ENCODE assay signal across 20 mouse cellular contexts in the genomic region with DNA sequence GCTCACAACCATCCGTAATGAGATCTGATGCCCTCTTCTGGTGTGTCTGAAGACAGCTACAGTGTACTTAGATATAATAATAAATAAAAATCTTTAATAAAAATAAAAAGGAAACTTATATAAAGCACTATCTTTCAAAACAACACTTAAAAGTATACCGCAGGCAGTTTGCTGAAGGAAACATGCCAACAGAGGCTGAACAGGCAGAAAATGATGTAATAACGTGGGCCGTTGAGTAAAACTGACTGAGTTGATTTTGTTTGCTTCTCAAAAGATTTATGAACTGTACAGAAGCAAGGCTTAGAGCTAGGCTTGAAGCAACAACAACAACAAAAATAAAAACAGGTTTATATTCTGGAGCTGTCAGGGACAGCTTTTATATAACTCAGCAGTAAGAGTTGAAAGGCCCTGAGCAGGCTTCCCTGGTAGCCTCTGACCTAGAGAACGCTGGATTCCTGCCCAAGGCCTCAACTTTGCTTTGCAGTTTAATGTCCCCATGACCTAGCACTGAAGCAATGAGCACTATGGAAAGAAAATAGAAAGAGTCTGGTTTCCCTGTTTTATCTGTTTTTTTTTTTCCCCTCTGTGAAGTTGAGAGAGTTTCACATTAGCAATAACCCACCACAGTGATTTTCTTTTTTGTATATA. TPM values are rescaled to one million over a fixed set of nuclear protein-coding genes. Genes with fewer than 3 reads are reported as not detected.
DNase-seq lines count a peak whose midpoint lies in the region; ATAC-seq and TF ChIP-seq lines count a peak whose summit lies in the region.
"Had no signal": no experiment of that assay in that cellular context is flagged by ENCODE, and none has a peak within 500 bp of the region (broad histone marks: within the 10 kb centered on the region; RNA-seq: fewer than 3 reads in every experiment).

No protein-coding gene starts in this region.

- ATAC-seq in kidney, embryonic 14.5 days (ENCODE audit: low FRiP score, low TSS enrichment), result no peak
- no peak for ATAC-seq in forebrain, embryonic 14.5 days
- ATAC-seq: forebrain, embryonic 16.5 days had no signal

- H3K9me3 ChIP-seq in kidney, embryonic 14.5 days (ENCODE audit: control insufficient read depth, low read length), result no peaks in the 10 kb centered on the region
- H3K9me3 ChIP-seq in MEL (replicated peaks; ENCODE audit: insufficient read depth, low read length), result no peaks in the 10 kb centered on the region
- no peaks in the 10 kb centered on the region for H3K9me3 ChIP-seq in forebrain, embryonic 14.5 days (replicated peaks; ENCODE audit: control insufficient read depth, low read length)
- H3K9me3 ChIP-seq: neural tube, embryonic 12.5 days had no signal

- TF ChIP-seq EP300 in MEL (IDR thresholded peaks at IDR 0.05; ENCODE audit: low read depth in 1 of 2, low read length in 2 of 2), result peak in 1 of 2 experiments; percentile 75; a peak in 2 of 4 replicates

- no peak overlapping the region for H3K9ac ChIP-seq in kidney, embryonic 14.5 days (ENCODE audit: low read depth, low read length)
- H3K9ac ChIP-seq in MEL (ENCODE audit: control insufficient read depth, low read depth, low read length, poor library complexity, severe bottlenecking), result no peak overlapping the region
- H3K9ac ChIP-seq in forebrain, embryonic 14.5 days (ENCODE audit: low read length), result no peak overlapping the region
- H3K9ac ChIP-seq: liver, embryonic 14.5 days; neural tube, embryonic 12.5 days had no signal

- H3K79me2 ChIP-seq in MEL (ENCODE audit: control insufficient read depth, insufficient read depth, low read length, poor library complexity), result no peaks in the 10 kb centered on the region; the same call in none of the 2 replicates

- 0 out of 2 replicates have a peak, but pooled peaks cover 5% of the 10 kb centered on the region for H3K4me1 ChIP-seq in kidney, embryonic 14.5 days (ENCODE audit: control insufficient read depth, insufficient read depth, low read length)
- peaks cover 11 to 19% of the 10 kb centered on the region in 2 experiments; a peak in 3 of 4 replicates for H3K4me1 ChIP-seq in MEL (ENCODE audit: control insufficient read depth in 1 of 2, insufficient read depth in 2 of 2, low read length in 2 of 2)
- peaks cover 11% of the 10 kb centered on the region for H3K4me1 ChIP-seq in forebrain, embryonic 14.5 days (ENCODE audit: control insufficient read depth, insufficient read depth, low read length)

- no peaks in the 10 kb centered on the region for H3K27me3 ChIP-seq in kidney, embryonic 14.5 days (ENCODE audit: control insufficient read depth, insufficient read depth, low read length)
- no peaks in the 10 kb centered on the region for H3K27me3 ChIP-seq in MEL (ENCODE audit: control insufficient read depth in 1 of 2, insufficient read depth in 2 of 2, low read length in 2 of 2)
- H3K27me3 ChIP-seq in forebrain, embryonic 14.5 days (replicated peaks; ENCODE audit: control insufficient read depth, insufficient read depth, low read length), result no peaks in the 10 kb centered on the region
- H3K27me3 ChIP-seq: CH12.LX; neural tube, embryonic 12.5 days had no signal

- TF ChIP-seq CTCF in MEL (IDR thresholded peaks at IDR 0.05 in 2 of 3, conservative IDR thresholded peaks at IDR 0.05 in 1 of 3; ENCODE audit: control insufficient read depth in 1 of 3, insufficient read depth in 1 of 3, low read depth in 2 of 3, low read length in 3 of 3, poor library complexity in 1 of 3, severe bottlenecking in 1 of 3), result no peak

- WGBS in kidney, embryonic 14.5 days, result 77% methylated on average over 5 of the region's 5 CpGs
- WGBS in forebrain, embryonic 14.5 days, result 92% methylated on average over 5 of the region's 5 CpGs

- peak; percentile 79 for DNase-seq in kidney, adult 11 months
- peak; percentile 45 for DNase-seq in MEL (ENCODE audit: low read depth, low spot score)
- DNase-seq in adrenal gland, postnatal 25 days, result peak; percentile 76
- peak; percentile 88 for DNase-seq in kidney, adult 9 months
- no peak for DNase-seq in forebrain, embryonic 14.5 days (ENCODE audit: low spot score)
- DNase-seq in Muller cell, postnatal 12 days (ENCODE audit: inconsistent ontology term), result no peak
- no peak for DNase-seq in thymus, adult 18-20 months
- DNase-seq: cerebellum, adult 18-20 months; cerebellum, postnatal 36 days; gastrocnemius, adult 2 months; left cerebral cortex, postnatal 4 days; right cerebral cortex, postnatal 4 days had no signal

- no peak overlapping the region for H3K4me3 ChIP-seq in kidney, embryonic 14.5 days (ENCODE audit: low read length)
- no peak overlapping the region for H3K4me3 ChIP-seq in MEL (ENCODE audit: control insufficient read depth in 1 of 2, insufficient read depth in 1 of 2, low read depth in 2 of 2, low read length in 2 of 2)
- H3K4me3 ChIP-seq in forebrain, embryonic 14.5 days (ENCODE audit: low read depth, low read length), result no peak overlapping the region
- H3K4me3 ChIP-seq: gastrocnemius, adult 2 months; neural tube, embryonic 12.5 days had no signal

- TF ChIP-seq RAD21 in MEL (IDR thresholded peaks at IDR 0.05; ENCODE audit: low read depth, low read length), result no peak

- H3K4me2 ChIP-seq in kidney, embryonic 14.5 days (replicated peaks; ENCODE audit: low read depth, low read length), result no peak overlapping the region
- no peak overlapping the region for H3K4me2 ChIP-seq in forebrain, embryonic 14.5 days (ENCODE audit: low read length)
- H3K4me2 ChIP-seq: neural tube, embryonic 12.5 days had no signal

- H3K36me3 ChIP-seq in kidney, embryonic 14.5 days (ENCODE audit: control insufficient read depth, insufficient read depth, low read length), result no peaks in the 10 kb centered on the region
- H3K36me3 ChIP-seq in MEL (ENCODE audit: control insufficient read depth in 1 of 2, insufficient read depth in 2 of 2, low read length in 2 of 2), result peaks cover 0 to 11% of the 10 kb centered on the region in 2 experiments; a peak in 2 of 4 replicates
- no peaks in the 10 kb centered on the region for H3K36me3 ChIP-seq in forebrain, embryonic 14.5 days (ENCODE audit: control insufficient read depth, insufficient read depth, low read length)
- H3K36me3 ChIP-seq: neural tube, embryonic 12.5 days had no signal

- no peak for TF ChIP-seq POLR2A in MEL (IDR thresholded peaks at IDR 0.05; ENCODE audit: control insufficient read depth in 1 of 2, insufficient read depth in 1 of 2, low read depth in 1 of 2, low read length in 2 of 2, poor library complexity in 1 of 2)

- H3K27ac ChIP-seq in kidney, embryonic 14.5 days (ENCODE audit: low read depth, low read length), result no peak overlapping the region
- H3K27ac ChIP-seq in MEL (ENCODE audit: control insufficient read depth, low read depth, low read length), result peak overlapping the region; percentile 63
- no peak overlapping the region for H3K27ac ChIP-seq in forebrain, embryonic 14.5 days (ENCODE audit: low read depth, low read length)
- H3K27ac ChIP-seq: gastrocnemius, adult 2 months; liver, embryonic 14.5 days; neural tube, embryonic 12.5 days had no signal

TF ChIP-seq in MEL, 35 proteins besides CTCF, POLR2A, EP300 and RAD21:
- no peak for TF ChIP-seq TBP (IDR thresholded peaks at IDR 0.05; ENCODE audit: low read depth, low read length)
- 0 out of 2 replicates have a peak, but pooled peaks have one; percentile 22 for TF ChIP-seq MYB (IDR thresholded peaks at IDR 0.05; ENCODE audit: low read depth, low read length)
- TF ChIP-seq ZNF384 (IDR thresholded peaks at IDR 0.05; ENCODE audit: low read depth, low read length), result peak; percentile 29; the same call in 1 of the 2 replicates
- peak; percentile 65; the same call in 1 of the 2 replicates for TF ChIP-seq TCF12 (IDR thresholded peaks at IDR 0.05; ENCODE audit: low read depth, low read length)
- TF ChIP-seq ETS1 (IDR thresholded peaks at IDR 0.05; ENCODE audit: low read depth, low read length), result peak; percentile 41; the same call in 1 of the 2 replicates

RNA-seq across cellular contexts. Expression of gene Hacl1, which starts 3.2 kb away (rescaled TPM):
- polyA plus RNA-seq in kidney, embryonic 14.5 days (2014; fragmentation: Nextera tagmentation; extraction: Ambion mirVana), result 11.5 and 20.6 TPM in 2 replicates
- total RNA-seq in MEL (2012; rRNA removed), result 7.7 and 9.2 TPM in 2 replicates
- polyA plus RNA-seq in MEL (2012; ENCODE audit: insufficient read depth in 1 of 2, insufficient read length in 2 of 2, low read depth in 1 of 2, low replicate concordance in 2 of 2, missing spikeins in 1 of 2), result 10 to 100 TPM in 1 of 2 experiments, not detected in 1; 13.3 TPM
- total RNA-seq in adrenal gland, postnatal 25 days (2021), result 53.2 and 69.0 TPM in 2 replicates
- polyA plus RNA-seq in forebrain, embryonic 14.5 days (2014; fragmentation: Nextera tagmentation; extraction: Ambion mirVana), result 10.2 and 13.0 TPM in 2 replicates

RNA-seq across cellular contexts. Expression of gene Btd, which starts 3.5 kb away (rescaled TPM):
- 27.9 and 30.9 TPM in 2 replicates for polyA plus RNA-seq in kidney, embryonic 14.5 days (2014; fragmentation: Nextera tagmentation; extraction: Ambion mirVana)
- 7.2 and 8.4 TPM in 2 replicates for total RNA-seq in MEL (2012; rRNA removed)
- 10 to 100 TPM in 1 of 2 experiments, not detected in 1; 12.9 TPM for polyA plus RNA-seq in MEL (2012; ENCODE audit: insufficient read depth in 1 of 2, insufficient read length in 2 of 2, low read depth in 1 of 2, low replicate concordance in 2 of 2, missing spikeins in 1 of 2)
- total RNA-seq in adrenal gland, postnatal 25 days (2021), result 65.9 and 70.8 TPM in 2 replicates
- polyA plus RNA-seq in forebrain, embryonic 14.5 days (2014; fragmentation: Nextera tagmentation; extraction: Ambion mirVana), result 17.3 and 19.0 TPM in 2 replicates

RNA-seq across cellular contexts. Expression of gene Gm49387, which starts 3.6 kb away (rescaled TPM):
- 3.3 TPM in 1 of 2 replicates, not detected in the other for polyA plus RNA-seq in kidney, embryonic 14.5 days (2014; fragmentation: Nextera tagmentation; extraction: Ambion mirVana)
- not detected in 2 replicates for total RNA-seq in MEL (2012; rRNA removed)
- polyA plus RNA-seq in MEL (2012; ENCODE audit: insufficient read depth in 1 of 2, insufficient read length in 2 of 2, low read depth in 1 of 2, low replicate concordance in 2 of 2, missing spikeins in 1 of 2), result under 1 TPM in 1 of 2 experiments, not detected in 1; 0.14 TPM
- total RNA-seq in adrenal gland, postnatal 25 days (2021), result 0.62 and 1.2 TPM in 2 replicates
- polyA plus RNA-seq in forebrain, embryonic 14.5 days (2014; fragmentation: Nextera tagmentation; extraction: Ambion mirVana), result not detected in 2 replicates
- total RNA-seq: CH12.LX; hematopoietic stem cell, adult 5-6 weeks; layer of hippocampus, adult 18-20 months; left cerebral cortex, postnatal 4 days; monocyte, adult 5-6 weeks had no signal
- polyA plus RNA-seq: forebrain, embryonic 16.5 days had no signal

RNA-seq across cellular contexts. Expression of gene Colq, which starts 53.2 kb away (rescaled TPM):
- polyA plus RNA-seq in kidney, embryonic 14.5 days (2014; fragmentation: Nextera tagmentation; extraction: Ambion mirVana), result 1.8 and 3.2 TPM in 2 replicates
- total RNA-seq in MEL (2012; rRNA removed), result not detected in 2 replicates
- not detected for polyA plus RNA-seq in MEL (2012; ENCODE audit: insufficient read depth in 1 of 2, insufficient read length in 2 of 2, low read depth in 1 of 2, low replicate concordance in 2 of 2, missing spikeins in 1 of 2)
- not detected in 2 replicates for total RNA-seq in adrenal gland, postnatal 25 days (2021)
- polyA plus RNA-seq in forebrain, embryonic 14.5 days (2014; fragmentation: Nextera tagmentation; extraction: Ambion mirVana), result 0.08 TPM in 1 of 2 replicates, not detected in the other
- total RNA-seq: hematopoietic stem cell, adult 5-6 weeks had no signal
- polyA plus RNA-seq: forebrain, embryonic 16.5 days had no signal

Comparison
In these comparisons a context has a peak if more than half of its experiments do, and no peak if none do; other contexts are left out.
1. DNase-seq: peak in kidney, adult 11 months (single experiment), MEL (single experiment), adrenal gland, postnatal 25 days (single experiment) and kidney, adult 9 months (single experiment); none in forebrain, embryonic 14.5 days (single experiment), Muller cell, postnatal 12 days (single experiment) and thymus, adult 18-20 months (0 of 2).